Mouse (Mus musculus) spleen, adult 12 weeks (tissue): ENCODE measurements around the gene Hspa1b.
"Not testable (repeated sequence)": the region's sequence is repeated elsewhere in the genome, so short reads cannot be mapped to it uniquely, and the experiment has no call there.

Source experiments
- DNase-seq: peaks from one replicate; pipeline ENCODE4 v3.0.0; 2022; ENCODE audit warnings: low spot score

Hspa1b gene

GRCm38 (mm10) chr17:34953904-34954303 is 5.1 kb downstream of the Hspa1b start:
- no peak for DNase-seq

DNA sequence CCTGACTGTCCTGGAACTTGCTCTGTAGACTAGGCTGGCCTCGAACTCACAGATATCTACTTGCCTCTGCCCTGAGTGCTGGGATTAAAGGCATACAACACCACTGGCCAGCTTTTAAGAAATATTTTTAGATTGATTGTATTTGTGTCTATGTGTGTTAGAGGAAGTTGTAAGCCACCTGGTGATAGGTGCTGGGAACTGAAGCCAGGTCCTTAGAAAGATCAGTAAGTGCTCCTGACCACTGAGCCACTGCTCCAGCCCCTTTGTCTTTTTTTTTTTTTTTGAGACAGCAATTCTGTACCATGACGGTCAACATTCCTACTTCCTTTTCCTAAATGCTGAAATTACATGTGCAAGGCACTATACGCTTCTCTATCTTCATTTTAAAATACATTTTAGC is 5.8 kb downstream of the Hspa1b start:
- no peak for DNase-seq

DNA sequence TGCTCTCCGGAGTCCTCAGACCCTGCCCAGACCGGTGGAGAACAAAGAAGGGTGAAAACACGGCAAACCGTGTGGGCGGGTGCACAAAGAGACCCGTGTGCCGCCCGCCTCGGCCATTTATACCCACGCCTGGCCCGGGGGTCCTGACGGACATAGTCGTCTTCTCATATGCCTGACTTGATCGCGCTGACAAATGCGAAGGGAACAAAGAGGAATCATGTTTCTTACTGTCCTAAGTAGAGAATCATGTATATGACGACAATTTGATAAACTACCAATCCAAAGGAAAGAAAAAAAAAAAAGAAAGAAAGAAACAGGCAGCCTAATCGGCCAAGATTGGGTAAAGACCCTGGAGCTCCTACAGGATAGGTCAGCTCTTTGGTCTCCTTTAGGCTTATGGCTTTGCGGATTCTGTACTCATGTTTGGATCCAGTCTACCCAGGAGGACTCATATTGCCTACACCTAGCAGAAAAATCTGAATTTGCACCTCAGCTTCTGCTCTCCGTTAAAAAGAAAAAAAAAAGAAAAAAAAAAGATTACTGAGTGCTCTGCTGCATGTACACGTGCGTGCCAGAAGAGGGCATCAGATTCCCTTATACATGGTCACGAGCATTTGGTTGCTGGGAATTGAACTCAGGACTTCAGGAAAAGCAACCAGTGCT is 6.5 kb downstream of the Hspa1b start:
- DNase-seq = peak; percentile 76

DNA sequence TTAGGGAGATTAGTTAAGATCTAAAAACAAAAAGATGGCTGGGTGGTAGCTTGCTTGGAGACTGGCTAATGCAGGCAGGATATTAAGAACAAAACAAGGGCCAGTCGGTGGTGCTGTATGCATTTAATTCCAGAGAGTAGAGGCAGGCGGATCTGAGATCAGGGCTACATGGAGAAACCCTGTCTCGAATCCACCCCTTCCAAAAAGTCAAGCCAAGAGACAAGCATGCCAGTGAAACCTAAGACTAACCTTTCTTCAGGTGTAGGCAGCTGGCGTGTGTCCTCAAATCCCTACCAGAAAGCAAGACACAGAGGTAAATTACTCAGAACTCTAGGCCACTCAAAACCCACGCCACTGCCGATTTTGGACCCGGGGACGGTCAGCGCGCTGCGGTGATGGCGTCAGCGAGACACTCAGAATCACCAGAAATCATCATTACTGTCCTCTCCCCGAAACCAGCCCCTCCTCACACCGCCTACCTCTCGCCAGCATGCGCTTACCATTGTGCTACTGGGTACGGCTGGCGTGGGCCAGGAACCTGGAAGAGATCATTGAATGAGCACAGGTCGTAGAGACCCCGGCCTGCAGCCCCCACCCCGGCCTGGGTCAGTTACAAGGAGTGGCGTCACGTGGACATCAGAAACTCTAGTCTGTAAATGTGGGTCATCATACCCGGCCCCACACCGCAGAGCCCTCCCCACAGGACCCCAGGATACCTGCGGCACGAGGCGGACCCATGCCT is 7.2 kb downstream of the Hspa1b start:
- no peak for DNase-seq

DNA sequence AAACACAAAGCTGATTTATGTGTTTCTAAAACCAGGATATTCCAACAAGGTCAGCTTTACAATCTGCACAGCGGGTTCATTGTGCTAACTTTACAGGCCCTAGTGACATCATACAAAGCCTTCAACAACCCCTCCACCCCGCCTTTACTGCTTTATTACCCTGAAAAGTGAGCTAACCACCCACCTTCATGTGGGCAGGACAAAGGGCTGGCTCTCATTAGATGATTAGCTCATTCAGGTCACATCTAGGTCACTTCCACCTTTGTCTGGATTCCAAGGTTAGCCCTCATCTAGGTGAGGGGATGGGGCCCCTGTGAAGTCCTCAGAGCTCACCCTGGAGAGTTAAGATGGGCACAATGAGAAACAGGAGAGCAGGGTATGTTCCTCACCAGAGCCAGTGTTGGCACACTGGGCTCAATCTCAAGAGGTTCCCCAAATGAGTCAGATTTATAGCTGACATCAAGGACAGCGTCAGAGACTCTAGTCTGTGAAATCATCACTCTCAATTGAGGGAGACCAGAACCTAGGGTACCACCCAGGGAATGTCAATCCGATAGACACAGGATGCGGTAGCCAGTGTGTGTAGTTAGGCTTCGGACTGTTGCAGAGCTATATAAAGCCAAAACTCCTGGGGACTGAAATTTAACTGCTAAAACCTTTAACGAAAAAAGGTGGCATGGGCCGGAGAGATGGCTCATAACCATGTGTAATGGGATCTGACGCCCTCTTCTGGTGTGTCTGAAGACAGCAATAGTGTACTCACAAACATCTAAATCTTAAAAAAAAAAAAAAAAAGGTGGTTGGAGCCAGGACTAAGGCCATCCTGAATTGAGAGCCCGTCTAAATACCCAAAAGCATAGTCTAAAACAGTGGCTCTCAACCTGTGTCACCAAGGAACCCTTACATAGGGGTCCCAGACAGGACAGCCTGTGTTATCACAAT is 8.3 kb downstream of the Hspa1b start:
- DNase-seq = no peak

- no peak for DNase-seq
Observed at GRCm38 (mm10) chr17:34949553-34949969, 9.5 kb downstream of the Hspa1b start.

DNA sequence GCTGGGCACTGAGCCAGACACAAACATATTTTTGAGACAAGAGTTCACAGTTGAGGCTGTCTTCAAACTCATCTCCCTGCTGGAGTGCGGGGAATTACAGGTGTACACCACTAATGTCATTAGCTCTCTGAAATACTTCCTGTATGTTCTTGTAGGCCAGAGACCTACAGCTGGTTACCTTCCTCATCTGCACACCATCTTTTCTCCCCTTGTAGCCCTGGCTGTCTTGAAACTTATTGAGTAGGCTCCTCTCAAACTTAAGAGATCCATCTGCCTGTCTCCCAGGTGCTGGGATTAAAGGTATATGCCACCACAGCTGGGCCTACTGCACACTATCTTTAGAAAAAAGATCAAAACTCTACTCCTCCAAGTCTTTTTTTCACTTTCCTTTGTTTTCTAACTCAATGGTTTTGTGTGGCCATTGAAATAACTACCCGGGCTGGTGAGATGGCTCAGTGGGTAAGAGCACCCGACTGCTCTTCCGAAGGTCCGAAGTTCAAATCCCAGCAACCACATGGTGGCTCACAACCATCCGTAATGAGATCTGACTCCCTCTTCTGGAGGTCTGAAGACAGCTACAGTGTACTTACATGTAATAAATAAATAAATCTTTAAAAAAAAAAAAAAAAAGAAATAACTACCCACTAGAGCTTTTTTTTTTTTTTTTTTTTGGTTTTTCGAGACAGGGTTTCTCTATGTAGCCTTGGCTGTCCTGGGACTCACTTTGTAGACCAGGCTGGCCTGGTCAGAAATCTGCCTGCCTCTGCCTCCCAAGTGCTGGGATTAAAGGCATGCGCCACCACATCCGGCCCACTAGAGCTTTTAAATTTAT is 10.1 kb downstream of the Hspa1b start:
- DNase-seq = not testable (repeated sequence)

GRCm38 (mm10) chr17:34947606-34948005 is 11.4 kb downstream of the Hspa1b start:
- no peak for DNase-seq

GRCm38 (mm10) chr17:34946486-34947140 is 12.4 kb downstream of the Hspa1b start:
- no peak for DNase-seq

- no peak for DNase-seq
Observed at GRCm38 (mm10) chr17:34944362-34944761, 14.7 kb downstream of the Hspa1b start.

GRCm38 (mm10) chr17:34943128-34943815 is 15.8 kb downstream of the Hspa1b start:
- no peak for DNase-seq

DNA sequence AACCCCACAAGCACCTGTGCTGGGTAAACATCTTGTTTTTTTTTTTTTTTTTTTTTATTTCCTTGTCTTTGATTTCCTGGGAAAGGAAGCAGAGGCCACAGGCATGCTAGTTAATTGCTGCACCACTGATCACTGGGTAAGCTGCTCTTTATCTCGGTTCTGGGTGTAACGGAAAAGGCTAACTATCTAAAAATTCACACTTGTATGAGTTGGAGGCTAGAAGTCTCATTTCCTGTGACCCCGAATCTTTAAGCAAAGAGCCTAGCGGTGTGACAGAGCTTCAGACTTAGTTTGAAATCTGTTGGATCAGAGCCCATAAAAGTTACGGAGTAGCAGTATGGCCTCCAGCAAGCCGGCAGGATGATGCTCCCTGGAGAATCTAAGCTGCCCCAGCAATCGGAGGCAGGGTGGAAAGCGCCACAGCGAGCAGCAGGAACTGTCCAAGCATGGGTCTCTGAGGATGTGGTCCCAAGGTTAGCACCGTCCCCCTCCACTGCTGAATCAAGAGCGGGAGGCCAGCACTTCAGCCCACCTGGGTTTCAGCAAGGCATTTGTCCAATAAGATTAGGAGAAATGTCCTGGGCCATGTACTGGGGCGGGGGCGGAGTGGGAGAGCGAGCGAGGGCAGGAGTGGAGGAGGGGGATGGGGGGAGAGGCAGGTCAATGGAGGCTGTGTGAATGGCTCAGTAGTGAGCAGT is 17.5 kb downstream of the Hspa1b start:
- DNase-seq = no peak

- DNase-seq = no peak
Observed at GRCm38 (mm10) chr17:34937960-34938505, 21.0 kb downstream of the Hspa1b start.

DNA sequence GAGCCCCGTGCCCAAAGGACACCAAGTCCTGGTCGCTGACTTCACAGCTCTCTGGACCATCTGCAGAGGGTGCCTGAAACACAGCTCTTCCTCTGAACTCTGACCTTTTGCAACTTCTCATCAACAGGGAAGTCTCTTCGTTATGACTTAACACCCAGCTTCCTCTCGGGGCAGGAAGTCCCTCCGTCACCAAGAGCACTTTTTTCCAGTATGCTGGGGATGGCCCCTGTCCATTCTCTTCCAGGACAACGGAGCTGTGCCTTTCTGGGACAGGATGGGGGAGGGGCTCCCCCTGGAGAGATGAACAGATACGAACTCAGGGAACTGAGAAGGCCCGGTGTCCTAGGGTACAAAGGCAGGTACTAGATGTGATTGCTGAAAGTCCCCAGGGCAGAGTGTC is 24.2 kb downstream of the Hspa1b start:
- no peak for DNase-seq

GRCm38 (mm10) chr17:34934031-34934430 is 25.0 kb downstream of the Hspa1b start:
- DNase-seq = no peak

- no peak for DNase-seq
Observed at GRCm38 (mm10) chr17:34932287-34932686, 26.8 kb downstream of the Hspa1b start.

DNA sequence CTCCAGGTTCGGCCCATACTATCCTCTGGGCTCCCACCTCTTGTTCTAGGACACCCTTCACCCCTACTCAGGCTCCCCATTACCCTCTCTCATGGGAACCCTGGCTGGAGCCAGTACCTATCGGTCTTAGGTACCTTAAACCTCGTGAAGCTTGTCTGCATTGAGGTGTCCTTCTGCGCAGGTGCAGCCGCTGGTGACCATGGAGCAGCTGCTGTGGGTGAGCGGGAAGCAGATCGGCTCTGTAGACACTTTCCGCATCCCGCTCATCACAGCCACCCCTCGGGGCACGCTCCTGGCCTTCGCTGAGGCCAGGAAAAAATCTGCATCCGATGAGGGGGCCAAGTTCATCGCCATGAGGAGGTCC is 27.3 kb downstream of the Hspa1b start:
- peak; percentile 11 for DNase-seq

DNA sequence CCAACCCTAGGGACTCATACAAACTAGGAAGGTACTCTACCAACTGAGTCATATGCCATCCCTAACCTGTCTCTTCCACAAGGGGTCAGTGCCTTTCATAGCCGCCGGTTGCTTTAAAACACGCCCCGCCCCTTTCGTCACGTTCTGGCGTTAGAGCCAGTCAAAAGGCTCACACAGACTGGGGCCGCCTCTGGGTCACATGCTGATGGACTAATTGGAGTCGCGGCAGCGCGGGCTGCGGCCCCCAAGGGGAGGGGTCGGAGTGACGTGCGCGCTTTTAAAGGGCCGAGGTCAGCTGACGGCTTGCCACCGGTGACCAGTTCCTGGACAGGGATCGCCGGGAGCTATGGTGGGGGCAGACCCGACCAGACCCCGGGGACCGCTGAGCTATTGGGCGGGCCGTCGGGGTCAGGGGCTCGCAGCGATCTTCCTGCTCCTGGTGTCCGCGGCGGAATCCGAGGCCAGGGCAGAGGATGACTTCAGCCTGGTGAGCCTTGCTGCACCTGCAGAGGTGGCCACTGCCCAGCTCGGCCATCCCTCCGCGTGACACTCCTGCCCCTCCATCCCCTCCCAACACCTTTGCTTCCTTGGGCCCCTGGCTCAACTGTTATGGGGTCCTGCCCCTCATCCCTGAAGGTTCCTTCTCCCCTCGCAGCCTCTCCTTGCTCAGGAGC is 27.8 kb downstream of the Hspa1b start, which contains the start of gene Neu1:
Gene Neu1, plus strand, starts transcription at position 193 of the 674 bp plus-strand sequence.
- DNase-seq = peak; percentile 86

DNA sequence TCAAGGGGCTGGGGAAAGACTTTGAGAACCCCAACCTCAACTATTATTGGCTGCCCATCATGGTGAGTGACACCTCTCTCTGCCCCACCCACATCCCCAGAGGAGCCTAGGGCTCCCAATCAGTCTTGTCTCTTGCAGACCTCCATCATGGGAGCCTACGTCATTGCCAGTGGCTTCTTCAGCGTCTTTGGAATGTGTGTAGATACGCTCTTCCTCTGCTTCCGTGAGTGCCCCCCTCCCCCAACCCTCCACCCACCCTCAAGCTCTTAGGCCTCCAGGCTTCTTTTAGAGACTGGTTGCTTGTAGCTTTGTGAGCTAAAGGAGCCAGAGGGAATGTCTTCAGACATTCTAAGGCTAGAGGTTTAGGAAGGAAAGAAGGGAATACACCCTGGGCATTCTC is 30.2 kb downstream of the Hspa1b start:
- DNase-seq = no peak
